Mouse (Mus musculus) myocyte (in vitro differentiated cells): ENCODE measurements around the gene Vti1a. TPM values are rescaled to one million over a fixed set of nuclear protein-coding genes. Genes with fewer than 3 reads are reported as not detected.

ENCODE experiments used
- H3K27me3 ChIP-seq: one replicate; pipeline ENCODE4 v1.6.1; 2011; ENCODE audit not compliant: control insufficient read depth, insufficient read depth, insufficient read length
- H3K36me3 ChIP-seq: one replicate; pipeline ENCODE4 v1.6.1; 2011; ENCODE audit not compliant: control insufficient read depth, insufficient read depth
- H3K4me2 ChIP-seq: one replicate; pipeline ENCODE4 v1.6.1; 2011; ENCODE audit warnings: low read depth, control low read depth
- H3K4me3 ChIP-seq: one replicate; pipeline ENCODE4 v1.5.1; 2011; ENCODE audit warnings: mild to moderate bottlenecking, control low read depth, moderate library complexity
- H3K79me2 ChIP-seq: one replicate; pipeline ENCODE4 v1.6.1; 2011; ENCODE audit not compliant: control insufficient read depth, insufficient read depth
- H3ac ChIP-seq: one replicate; pipeline ENCODE4 v1.6.1; 2011; ENCODE audit not compliant: control insufficient read depth, insufficient read length
- CEBPB ChIP-seq: IDR thresholded peaks from 2 replicates; pipeline ENCODE4 v1.6.1; 2011; ENCODE audit warnings: mild to moderate bottlenecking, moderate library complexity; ENCODE audit not compliant: poor library complexity, insufficient read depth, severe bottlenecking
- E2F4 ChIP-seq: IDR thresholded peaks from one replicate; pipeline ENCODE4 v1.6.1; 2011; ENCODE audit warnings: mild to moderate bottlenecking, control low read depth, moderate library complexity; ENCODE audit not compliant: insufficient read depth
- MAX ChIP-seq: IDR thresholded peaks from one replicate; pipeline ENCODE4 v1.6.1; 2011; ENCODE audit warnings: low read depth, mild to moderate bottlenecking, control low read depth
- MYOD1 ChIP-seq, 3 experiments: IDR thresholded peaks; one replicate each; pipeline ENCODE4 v1.6.1; 2011; ENCODE audit warnings: control low read depth in 2 of 3, low read depth in 2 of 3, mild to moderate bottlenecking in 2 of 3, moderate library complexity in 1 of 3; ENCODE audit not compliant: insufficient read length in 2 of 3, control insufficient read depth in 1 of 3
- MYOG ChIP-seq, 3 experiments: IDR thresholded peaks; one replicate each; pipeline ENCODE4 v1.6.1; 2011; ENCODE audit warnings: control low read depth in 2 of 3, low read depth in 2 of 3, mild to moderate bottlenecking in 2 of 3; ENCODE audit not compliant: insufficient read length in 2 of 3, control insufficient read depth in 1 of 3, insufficient read depth in 1 of 3
- POLR2A ChIP-seq: IDR thresholded peaks from one replicate; pipeline ENCODE4 v1.6.1; 2011; ENCODE audit warnings: low read depth, mild to moderate bottlenecking, control low read depth, moderate library complexity; ENCODE audit not compliant: insufficient read length
- POLR2AphosphoS2 ChIP-seq: IDR thresholded peaks from one replicate; pipeline ENCODE4 v1.6.1; 2011; ENCODE audit warnings: low read depth, control low read depth; ENCODE audit not compliant: insufficient read length
- REST ChIP-seq: IDR thresholded peaks from one replicate; pipeline ENCODE4 v1.6.1; 2011; ENCODE audit warnings: mild to moderate bottlenecking, control low read depth, moderate library complexity; ENCODE audit not compliant: insufficient read depth, insufficient read length
- SRF ChIP-seq: IDR thresholded peaks from one replicate; pipeline ENCODE4 v1.6.1; 2011; ENCODE audit warnings: low read depth; ENCODE audit not compliant: control insufficient read depth, insufficient read length
- TCF12 ChIP-seq: IDR thresholded peaks from one replicate; pipeline ENCODE4 v1.6.1; 2011; ENCODE audit warnings: mild to moderate bottlenecking, control low read depth; ENCODE audit not compliant: poor library complexity, insufficient read depth, severe bottlenecking
- TCF3 ChIP-seq: IDR thresholded peaks from one replicate; pipeline ENCODE4 v1.6.1; 2011; ENCODE audit warnings: low read depth, control low read depth; ENCODE audit not compliant: insufficient read length
- USF1 ChIP-seq: IDR thresholded peaks from one replicate; pipeline ENCODE4 v1.6.1; 2011; ENCODE audit warnings: low read depth, mild to moderate bottlenecking, control low read depth, moderate library complexity
- polyA plus RNA-seq: library from polyadenylated mRNA; unstranded; fragments of >200 nt; fragmentation: generic; extraction: Trizol; gene quantifications from one replicate; pipeline ENCODE4 v1.2.1, GENCODE M21; 2012; ENCODE audit warnings: missing spikeins

Gene Vti1a
- polyA plus RNA-seq, 1 experiment = 10.5 TPM

DNA sequence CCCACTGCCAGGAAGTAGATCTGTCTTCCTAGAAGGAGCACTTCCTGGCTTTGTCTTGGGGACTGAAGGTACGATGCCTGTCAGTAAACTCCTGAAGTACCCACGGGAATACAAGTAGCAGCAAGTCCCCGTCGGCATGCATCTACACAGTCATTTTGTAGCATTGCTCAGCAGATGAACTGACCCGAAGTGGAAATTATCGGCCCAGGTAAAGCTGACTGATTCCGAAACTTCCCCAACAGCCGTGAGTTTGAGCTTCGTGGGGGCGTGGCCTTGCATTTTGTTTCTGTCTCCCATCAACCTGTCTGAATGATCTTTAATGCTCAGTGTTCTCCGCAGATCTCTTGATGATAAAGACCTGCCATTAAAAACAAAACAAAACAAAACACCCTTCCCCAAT is 85.5 kb downstream of the Vti1a start:
- H3ac ChIP-seq = no peak overlapping the region
- H3K36me3 ChIP-seq = peaks cover 4% of the 10 kb centered on the region
- H3K79me2 ChIP-seq = no peaks in the 10 kb centered on the region
- H3K27me3 ChIP-seq = no peaks in the 10 kb centered on the region
- no peak for TF ChIP-seq REST
- no peak for TF ChIP-seq MYOD1 (IDR thresholded peaks at IDR 0.05; ENCODE audit: control insufficient read depth in 1 of 3, insufficient read length in 2 of 3, low read depth in 2 of 3)
- no peak for TF ChIP-seq SRF
- no peak for TF ChIP-seq TCF3
- TF ChIP-seq MAX = no peak
- TF ChIP-seq POLR2AphosphoS2 = no peak
- TF ChIP-seq MYOG (IDR thresholded peaks at IDR 0.05; ENCODE audit: control insufficient read depth in 1 of 3, insufficient read depth in 1 of 3, insufficient read length in 2 of 3, low read depth in 2 of 3) = no peak
- TF ChIP-seq CEBPB = no peak
- no peak overlapping the region for H3K4me2 ChIP-seq
- H3K4me3 ChIP-seq = no peak overlapping the region

DNA sequence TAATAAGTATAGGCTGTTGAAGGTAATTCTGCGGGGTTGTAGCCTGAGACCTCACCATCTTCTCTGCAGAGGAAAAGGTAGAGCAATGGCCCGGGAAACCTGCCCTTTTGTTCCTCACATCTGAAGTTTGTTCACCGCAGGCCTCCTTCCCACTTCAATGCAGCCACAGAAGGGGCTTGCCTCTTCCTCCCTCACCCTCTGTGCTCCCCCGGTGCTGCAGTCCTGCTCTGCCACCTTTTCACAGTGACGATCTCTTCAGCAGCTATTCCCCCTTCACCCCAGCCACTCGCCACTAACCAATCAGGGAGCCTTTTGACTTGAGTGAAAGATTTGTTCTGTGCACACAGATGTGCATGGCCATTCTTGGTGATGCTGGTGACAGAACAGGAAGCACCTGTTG is 92.4 kb downstream of the Vti1a start:
- H3K79me2 ChIP-seq = no peaks in the 10 kb centered on the region
- H3ac ChIP-seq = no peak overlapping the region

DNA sequence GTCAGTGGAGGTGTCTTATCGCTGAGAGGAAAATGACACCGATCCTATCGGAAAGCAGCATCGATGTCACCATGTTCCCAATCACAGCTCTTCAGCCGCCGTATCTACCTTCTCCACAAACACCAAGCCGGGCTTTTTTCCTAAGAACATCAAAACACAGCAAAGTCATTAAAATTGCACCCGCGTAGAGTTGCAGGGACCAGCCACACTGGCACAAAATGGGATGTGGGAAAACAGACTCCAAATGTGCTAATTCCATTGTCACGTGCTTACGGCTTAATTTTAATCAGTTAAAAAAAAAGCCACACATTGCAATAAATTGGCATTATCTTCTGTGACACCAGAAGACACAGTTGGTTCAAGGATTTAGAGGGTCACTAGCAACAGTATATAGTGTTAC is 95.3 kb downstream of the Vti1a start:
- Histone ChIP-seq H3K36me3 (no peaks in the 10 kb centered on the region), H3K27me3 (no peaks in the 10 kb centered on the region), H3K4me2 (no peak overlapping the region), H3K4me3 (no peak overlapping the region), H3ac (no peak overlapping the region), H3K79me2 (no peaks in the 10 kb centered on the region)
- TF ChIP-seq CEBPB = no peak
- TF ChIP-seq POLR2A = no peak
- no peak for TF ChIP-seq TCF3
- TF ChIP-seq REST = no peak
- TF ChIP-seq POLR2AphosphoS2 = no peak
- TF ChIP-seq USF1 = no peak
- TF ChIP-seq E2F4 = no peak
- TF ChIP-seq MYOD1 (IDR thresholded peaks at IDR 0.05; ENCODE audit: control insufficient read depth in 1 of 3, insufficient read length in 2 of 3, low read depth in 2 of 3) = no peak
- TF ChIP-seq MYOG (IDR thresholded peaks at IDR 0.05; ENCODE audit: control insufficient read depth in 1 of 3, insufficient read depth in 1 of 3, insufficient read length in 2 of 3, low read depth in 2 of 3) = no peak
- TF ChIP-seq MAX = no peak
- TF ChIP-seq SRF = no peak
- no peak for TF ChIP-seq TCF12

More for the DNA sequence above, 92.4 kb downstream of the Vti1a start:
- no peak overlapping the region for H3K4me3 ChIP-seq
- no peaks in the 10 kb centered on the region for H3K27me3 ChIP-seq
- H3K4me2 ChIP-seq = no peak overlapping the region
- no peak for TF ChIP-seq MYOG (IDR thresholded peaks at IDR 0.05; ENCODE audit: control insufficient read depth in 1 of 3, insufficient read depth in 1 of 3, insufficient read length in 2 of 3, low read depth in 2 of 3)
- no peak for TF ChIP-seq POLR2AphosphoS2
- no peak for TF ChIP-seq USF1
- TF ChIP-seq REST = no peak
- no peak for TF ChIP-seq POLR2A
- TF ChIP-seq E2F4 = no peak
- H3K36me3 ChIP-seq = no peaks in the 10 kb centered on the region

DNA sequence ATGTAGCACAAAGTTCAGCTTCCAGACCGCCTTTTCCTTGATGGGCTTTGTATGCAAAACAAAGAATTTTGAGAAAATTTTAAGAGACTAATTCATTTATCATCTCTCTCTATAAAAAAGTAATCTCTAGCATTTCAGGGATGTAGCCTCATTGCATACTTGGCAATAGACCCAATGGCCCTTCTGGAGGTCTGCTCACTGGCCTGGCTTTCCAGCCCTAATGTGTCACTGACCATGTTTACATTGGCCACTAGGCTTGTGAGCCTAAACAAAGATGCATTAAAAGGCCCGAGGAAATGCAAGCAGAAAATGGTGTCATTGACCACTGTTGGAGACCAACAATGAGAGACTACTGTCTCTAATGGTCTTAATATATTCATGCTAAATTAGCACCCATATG is 95.8 kb downstream of the Vti1a start:
- TF ChIP-seq TCF3 = no peak
- TF ChIP-seq MAX = no peak
- no peak for TF ChIP-seq MYOD1 (IDR thresholded peaks at IDR 0.05; ENCODE audit: control insufficient read depth in 1 of 3, insufficient read length in 2 of 3, low read depth in 2 of 3)
- no peak for TF ChIP-seq CEBPB
- no peak for TF ChIP-seq SRF
- no peak for TF ChIP-seq POLR2AphosphoS2
- TF ChIP-seq REST = no peak
- TF ChIP-seq POLR2A = no peak
- no peak for TF ChIP-seq TCF12
- no peak for TF ChIP-seq MYOG (IDR thresholded peaks at IDR 0.05; ENCODE audit: control insufficient read depth in 1 of 3, insufficient read depth in 1 of 3, insufficient read length in 2 of 3, low read depth in 2 of 3)
- no peak for TF ChIP-seq USF1
- no peak overlapping the region for H3K4me3 ChIP-seq
- no peak overlapping the region for H3K4me2 ChIP-seq
- H3ac ChIP-seq = no peak overlapping the region
- no peaks in the 10 kb centered on the region for H3K27me3 ChIP-seq
- H3K79me2 ChIP-seq = no peaks in the 10 kb centered on the region
- H3K36me3 ChIP-seq = no peaks in the 10 kb centered on the region

DNA sequence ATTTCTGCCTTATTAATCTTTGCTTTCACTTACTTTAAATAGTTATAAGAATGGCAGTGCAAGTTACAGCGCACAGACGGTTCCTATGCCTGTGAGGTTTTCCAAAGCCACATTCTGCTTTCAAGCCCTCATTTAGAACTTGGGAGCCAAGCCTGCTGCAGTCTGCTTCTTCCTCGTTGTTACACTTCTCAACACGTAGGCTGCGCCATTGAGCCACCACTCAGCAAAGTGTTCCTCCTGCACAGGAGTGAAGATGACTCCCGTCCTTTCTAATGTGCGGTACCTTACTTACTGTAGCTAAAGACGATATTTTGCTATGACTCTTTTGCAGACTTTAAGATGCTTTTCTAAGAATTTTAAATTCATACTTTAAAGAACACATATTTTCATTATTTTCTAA is 98.0 kb downstream of the Vti1a start:
- TF ChIP-seq POLR2AphosphoS2 (no peak), MAX (no peak), TCF12 (no peak), MYOD1 (IDR thresholded peaks at IDR 0.05; ENCODE audit: control insufficient read depth in 1 of 3, insufficient read length in 2 of 3, low read depth in 2 of 3) (no peak), TCF3 (no peak), SRF (no peak), CEBPB (no peak), POLR2A (no peak)
- no peak overlapping the region for H3K4me2 ChIP-seq
- H3K79me2 ChIP-seq = no peaks in the 10 kb centered on the region

More for the DNA sequence above, 98.0 kb downstream of the Vti1a start:
- Histone ChIP-seq H3K27me3 (no peaks in the 10 kb centered on the region), H3ac (no peak overlapping the region), H3K36me3 (no peaks in the 10 kb centered on the region), H3K4me3 (no peak overlapping the region)
